Mouse (Mus musculus) 416B (cell line): Measurements from ENCODE around the gene Coa3.

Experiments used
- DNase-seq: peaks from one replicate; pipeline ENCODE4 v3.0.0; 2011; ENCODE audit warnings: low read depth

Gene Coa3

GRCm38 (mm10) chr11:101280837-101281236 is 1.9 kb upstream of the Coa3 start:
- no peak for DNase-seq

GRCm38 (mm10) chr11:101279193-101279569 is 267 bp upstream of the Coa3 start:
- DNase-seq, result no peak

- DNase-seq, result peak; percentile 77
These were observed 1.3 kb downstream of the Coa3 start for GRCm38 (mm10) chr11:101277381-101278222.

- no peak for DNase-seq
These were observed 2.4 kb downstream of the Coa3 start for GRCm38 (mm10) chr11:101276319-101277070.

GRCm38 (mm10) chr11:101275309-101275708 is 3.6 kb downstream of the Coa3 start:
- no peak for DNase-seq

- no peak for DNase-seq
These were observed 6.5 kb downstream of the Coa3 start for GRCm38 (mm10) chr11:101272446-101272845.

GRCm38 (mm10) chr11:101269577-101270116 is 9.3 kb downstream of the Coa3 start:
- peak; percentile 41 for DNase-seq

- no peak for DNase-seq
These were observed 13.0 kb downstream of the Coa3 start for GRCm38 (mm10) chr11:101265906-101266305.

- no peak for DNase-seq
These were observed 13.9 kb downstream of the Coa3 start for GRCm38 (mm10) chr11:101264954-101265471.

GRCm38 (mm10) chr11:101263989-101264280 is 15.0 kb downstream of the Coa3 start:
- no peak for DNase-seq

- no peak for DNase-seq
These were observed 15.6 kb downstream of the Coa3 start for GRCm38 (mm10) chr11:101263138-101263988.

GRCm38 (mm10) chr11:101262272-101262967 is 16.5 kb downstream of the Coa3 start:
- no peak for DNase-seq

- no peak for DNase-seq
These were observed 18.0 kb downstream of the Coa3 start for GRCm38 (mm10) chr11:101260826-101261380.

GRCm38 (mm10) chr11:101259948-101260825 is 18.7 kb downstream of the Coa3 start, which contains the start of gene Wnk4:
Gene Wnk4, plus strand, starts transcription at chr11:101260567.
- DNase-seq, result peak; percentile 45

- DNase-seq, result no peak
These were observed 19.6 kb downstream of the Coa3 start for GRCm38 (mm10) chr11:101259261-101259712.

- no peak for DNase-seq
These were observed 22.8 kb downstream of the Coa3 start for GRCm38 (mm10) chr11:101255826-101256775.

GRCm38 (mm10) chr11:101253613-101254389 is 25.1 kb downstream of the Coa3 start, which contains the start of gene Vps25:
Gene Vps25, plus strand, starts transcription at chr11:101253707.
- peak; percentile 90 for DNase-seq

GRCm38 (mm10) chr11:101252941-101253340 is 26.0 kb downstream of the Coa3 start:
- DNase-seq, result peak; percentile 58
